Mouse (Mus musculus) C2C12 (cell line): Measurements from ENCODE around the gene Nlk.
"Not testable (repeated sequence)": the region's sequence is repeated elsewhere in the genome, so short reads cannot be mapped to it uniquely, and the experiment has no call there.

Source experiments
- CEBPB ChIP-seq: IDR thresholded peaks from one replicate; pipeline ENCODE4 v1.6.1; 2011; ENCODE audit warnings: low read depth, mild to moderate bottlenecking, control low read depth, moderate library complexity
- CTCF ChIP-seq: IDR thresholded peaks from one replicate; pipeline ENCODE4 v1.5.1; 2011; ENCODE audit not compliant: control insufficient read depth, insufficient read depth, insufficient read length
- MAX ChIP-seq: IDR thresholded peaks from one replicate; pipeline ENCODE4 v1.6.1; 2011; ENCODE audit warnings: mild to moderate bottlenecking, control low read depth
- MYOD1 ChIP-seq: IDR thresholded peaks from one replicate; pipeline ENCODE4 v1.6.1; 2011; ENCODE audit warnings: low read depth; ENCODE audit not compliant: control insufficient read depth, insufficient read length
- MYOG ChIP-seq: IDR thresholded peaks from one replicate; pipeline ENCODE4 v1.6.1; 2011; ENCODE audit not compliant: control insufficient read depth, insufficient read length; ENCODE audit errors: extremely low read depth
- USF1 ChIP-seq: IDR thresholded peaks from one replicate; pipeline ENCODE4 v1.6.1; 2011; ENCODE audit warnings: low read depth, mild to moderate bottlenecking, control low read depth, moderate library complexity

DNA sequence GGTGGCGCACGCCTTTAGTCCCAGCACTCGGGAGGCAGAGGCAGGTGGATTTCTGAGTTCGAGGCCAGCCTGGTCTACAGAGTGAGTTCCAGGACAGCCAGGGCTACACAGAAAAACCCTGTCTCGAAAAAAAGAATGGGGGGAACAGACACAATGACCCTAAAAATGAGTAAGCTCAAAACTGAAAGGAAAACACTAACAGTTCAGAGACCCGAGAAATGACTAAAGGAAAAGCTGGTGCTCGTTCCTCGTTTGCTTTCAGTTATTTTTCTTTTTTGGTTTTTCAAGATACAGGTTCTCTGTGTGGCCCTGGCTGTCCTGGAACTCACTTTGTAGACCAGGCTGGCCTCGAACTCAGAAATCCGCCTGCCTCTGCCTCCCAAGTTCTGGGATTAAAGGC, 165.7 kb downstream of the Nlk start:
- not testable (repeated sequence) for TF ChIP-seq CTCF, MAX, USF1, CEBPB, MYOG, MYOD1
